Mouse (Mus musculus) heart, postnatal 0 days (tissue): ENCODE data around the gene Glo1. TPM values are rescaled to one million over a fixed set of nuclear protein-coding genes. Genes with fewer than 3 reads are reported as not detected.

ENCODE experiments used
- ATAC-seq: fragments of 200-750 bp; cut with Nextera tagmentation; 2 replicates; pipeline ENCODE4 v1.8.0; 2017; ENCODE audit warnings: low read depth, moderate number of reproducible peaks, moderate library complexity; ENCODE audit not compliant: insufficient read depth
- DNase-seq: peaks from one replicate; pipeline ENCODE4 v3.0.0-alpha.2; 2016; ENCODE audit warnings: low spot score
- H3K27ac ChIP-seq: fragments of 300-500 bp; sonication (generic); 2 replicates; pipeline ENCODE4 v1.5.1; 2014; ENCODE audit warnings: low read depth, mild to moderate bottlenecking
- H3K27me3 ChIP-seq: fragments of 300-500 bp; sonication (generic); 2 replicates; pipeline ENCODE4 v1.6.1; 2014; ENCODE audit warnings: low read length, mixed read lengths; ENCODE audit not compliant: control insufficient read depth, insufficient read depth
- H3K36me3 ChIP-seq: fragments of 300-500 bp; sonication (generic); replicated peaks from 2 replicates; pipeline ENCODE4 v1.6.1; 2014; ENCODE audit warnings: low read length, mixed read lengths; ENCODE audit not compliant: control insufficient read depth, insufficient read depth
- H3K4me1 ChIP-seq: fragments of 300-500 bp; sonication (generic); 2 replicates; pipeline ENCODE4 v1.6.1; 2014; ENCODE audit warnings: antibody characterized with exemption; ENCODE audit not compliant: control insufficient read depth, insufficient read depth
- H3K4me2 ChIP-seq: fragments of 300-500 bp; sonication (generic); 2 replicates; pipeline ENCODE4 v1.6.1; 2014; ENCODE audit warnings: low read depth, mild to moderate bottlenecking, low read length, moderate library complexity
- H3K4me3 ChIP-seq: fragments of 300-500 bp; sonication (generic); 2 replicates; pipeline ENCODE4 v1.5.1; 2014; ENCODE audit warnings: low read depth, low read length
- H3K9ac ChIP-seq: fragments of 300-500 bp; sonication (generic); replicated peaks from 2 replicates; pipeline ENCODE4 v1.6.1; 2014; ENCODE audit warnings: low read depth, low read length, mixed read lengths
- H3K9me3 ChIP-seq: fragments of 300-500 bp; sonication (generic); replicated peaks from 2 replicates; pipeline ENCODE4 v1.6.1; 2016; ENCODE audit warnings: low read length; ENCODE audit not compliant: control insufficient read depth
- CTCF ChIP-seq: IDR thresholded peaks from 2 replicates; pipeline ENCODE4 v1.5.1; 2016; ENCODE audit warnings: antibody characterized with exemption, control low read depth, low read depth
- EP300 ChIP-seq: IDR thresholded peaks from 2 replicates; pipeline ENCODE4 v1.6.1; 2016; ENCODE audit warnings: antibody characterized with exemption, low read depth
- WGBS: fragments of 180-500 bp; shearing (Covaris S2); extraction: QIAGEN DNeasy Blood & Tissue Kit; methylation state at CpG from one replicate; pipeline ENCODE4 v1.1.7; 2014; 5-methylcytosine and 5-hydroxymethylcytosine counted together
- polyA plus RNA-seq: library from polyadenylated mRNA; unstranded; fragments of >200 nt; fragmentation: Nextera tagmentation; extraction: Ambion mirVana; gene quantifications from 2 replicates; pipeline ENCODE4 v1.2.1, GENCODE M21; 2015
- total RNA-seq: library from RNA; depleted of rRNA; stranded (reverse); fragments of >200 nt; gene quantifications from 2 replicates; pipeline ENCODE4 v1.2.3, GENCODE M21; 2014; ENCODE audit warnings: low replicate concordance

Gene Glo1
- total and polyA plus RNA-seq, 2 experiments from 2014 or later, result 143 to 184 TPM

DNA sequence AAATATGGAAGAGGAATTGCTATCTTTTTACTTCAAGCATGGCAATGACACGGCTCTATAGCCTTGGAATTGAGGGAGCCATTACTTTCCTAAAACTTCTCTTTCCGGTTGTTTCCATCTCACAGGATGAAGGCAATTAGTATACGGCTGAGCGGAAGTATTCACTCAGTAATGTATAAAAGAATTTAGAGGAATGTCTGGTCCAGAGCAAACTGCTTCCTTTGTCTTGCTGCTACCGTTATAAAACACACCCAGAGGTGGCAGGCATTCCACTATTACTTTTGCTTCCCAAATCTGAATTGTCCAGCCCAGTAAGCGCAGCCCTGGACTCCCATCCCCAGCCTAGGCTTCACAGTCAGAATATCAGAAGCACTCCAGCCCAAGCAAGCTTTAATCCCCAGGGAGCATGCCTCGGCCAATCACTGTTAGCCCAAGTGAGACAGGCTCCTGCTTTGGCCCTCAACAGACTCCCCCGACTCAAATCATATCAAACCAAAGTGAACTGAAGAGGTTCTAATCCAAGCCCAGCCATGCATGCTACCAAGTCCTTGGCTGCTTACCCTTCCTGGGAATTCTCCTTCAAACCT lies 18.7 kb downstream of the Glo1 start:
- Histone ChIP-seq H3K27ac (no peak overlapping the region), H3K27me3 (no peaks in the 10 kb centered on the region), H3K4me1 (peaks cover 29% of the 10 kb centered on the region), H3K9me3 (no peaks in the 10 kb centered on the region), H3K4me2 (no peak overlapping the region), H3K9ac (no peak overlapping the region), H3K36me3 (peaks cover 8% of the 10 kb centered on the region), H3K4me3 (no peak overlapping the region)
- TF ChIP-seq CTCF (no peak), EP300 (no peak)
- 69% methylated on average over 8 of the region's 8 CpGs for WGBS
- ATAC-seq (no peak), DNase-seq (no peak)

DNA sequence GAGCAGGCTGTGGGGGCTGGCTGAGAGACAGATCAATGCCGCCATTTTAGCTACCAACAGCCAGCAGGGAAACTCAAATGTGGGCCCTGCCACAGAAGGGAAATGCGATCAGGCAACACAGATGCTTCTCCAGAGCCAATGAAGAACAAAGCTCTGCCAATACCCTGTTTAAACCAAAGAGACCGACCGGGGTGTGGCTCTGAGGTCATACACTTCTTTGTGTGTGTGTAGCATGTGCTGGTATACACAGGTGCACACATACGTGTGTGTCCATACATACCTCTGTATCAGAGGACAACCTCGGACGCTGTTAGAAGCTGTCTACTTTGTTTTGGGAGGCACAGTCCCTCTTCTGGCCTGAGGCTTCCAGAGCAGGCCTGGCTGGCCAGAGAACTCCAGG lies 19.3 kb downstream of the Glo1 start:
- Histone ChIP-seq H3K27ac (no peak overlapping the region), H3K36me3 (peaks cover 15% of the 10 kb centered on the region), H3K4me2 (no peak overlapping the region), H3K4me1 (peaks cover 29% of the 10 kb centered on the region), H3K9me3 (no peaks in the 10 kb centered on the region), H3K27me3 (no peaks in the 10 kb centered on the region), H3K4me3 (no peak overlapping the region), H3K9ac (no peak overlapping the region)
- WGBS, result 89% methylated on average over 7 of the region's 7 CpGs
- TF ChIP-seq CTCF (no peak), EP300 (no peak)
- ATAC-seq (no peak), DNase-seq (no peak)

DNA sequence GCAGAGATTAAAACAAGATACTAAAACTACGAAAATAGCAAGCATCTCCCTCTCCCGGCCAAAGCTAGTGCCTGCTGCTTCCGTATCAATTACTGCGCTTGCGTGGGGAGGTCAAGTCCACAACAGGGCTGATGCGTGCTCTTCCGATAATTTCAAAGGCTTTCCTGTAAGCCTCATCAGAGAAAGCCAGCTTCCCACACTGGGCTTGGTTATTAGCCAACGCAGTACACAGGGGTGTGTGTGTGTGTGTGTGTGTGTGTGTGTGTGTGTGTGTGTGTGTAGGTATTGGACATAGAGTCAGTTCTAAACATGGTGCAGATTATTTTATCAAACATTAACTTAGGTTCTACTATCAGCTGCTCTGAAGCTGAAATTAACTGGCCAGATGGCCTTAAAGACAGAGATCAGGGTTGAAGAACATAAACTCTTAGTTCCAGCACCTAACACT lies 20.0 kb downstream of the Glo1 start:
- no peaks in the 10 kb centered on the region for H3K27me3 ChIP-seq

DNA sequence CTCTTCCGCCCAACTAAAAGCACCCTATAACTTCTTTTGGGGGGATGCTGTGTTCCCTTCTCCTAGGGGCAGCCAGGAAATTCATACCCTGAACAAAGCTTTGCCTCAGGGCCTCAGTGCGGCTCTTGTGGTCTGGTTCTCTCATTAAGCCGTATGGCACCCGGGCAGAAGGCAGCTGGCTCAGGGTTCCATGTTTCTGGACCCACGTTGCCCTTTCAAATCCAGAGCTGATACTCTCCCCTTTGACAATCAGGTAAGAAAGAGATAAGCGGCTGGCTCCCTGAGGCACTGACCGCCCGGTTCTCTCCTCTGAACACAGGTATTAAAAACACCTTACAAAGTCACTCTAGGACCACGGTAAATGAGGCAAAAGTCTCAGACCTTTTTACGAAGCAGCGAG lies 20.5 kb downstream of the Glo1 start:
- no peak overlapping the region for H3K4me3 ChIP-seq
- H3K9me3 ChIP-seq, result no peaks in the 10 kb centered on the region
- 87% methylated on average over 11 of the region's 11 CpGs for WGBS
- H3K36me3 ChIP-seq, result peaks cover 24% of the 10 kb centered on the region
- peaks cover 24% of the 10 kb centered on the region for H3K4me1 ChIP-seq
- H3K27me3 ChIP-seq, result no peaks in the 10 kb centered on the region
- H3K9ac ChIP-seq, result no peak overlapping the region
- no peak for TF ChIP-seq EP300
- TF ChIP-seq CTCF, result no peak
- no peak overlapping the region for H3K4me2 ChIP-seq
- DNase-seq (no peak), ATAC-seq (no peak)
- no peak overlapping the region for H3K27ac ChIP-seq

More for the DNA sequence above, 20.0 kb downstream of the Glo1 start:
- Histone ChIP-seq H3K27ac (no peak overlapping the region), H3K9ac (no peak overlapping the region), H3K4me2 (no peak overlapping the region), H3K4me1 (peaks cover 29% of the 10 kb centered on the region), H3K36me3 (peaks cover 22% of the 10 kb centered on the region), H3K4me3 (no peak overlapping the region), H3K9me3 (no peaks in the 10 kb centered on the region)
- WGBS, result 81% methylated on average over 8 of the region's 8 CpGs
- ATAC-seq (no peak), DNase-seq (no peak)
- TF ChIP-seq EP300 (no peak), CTCF (no peak)

DNA sequence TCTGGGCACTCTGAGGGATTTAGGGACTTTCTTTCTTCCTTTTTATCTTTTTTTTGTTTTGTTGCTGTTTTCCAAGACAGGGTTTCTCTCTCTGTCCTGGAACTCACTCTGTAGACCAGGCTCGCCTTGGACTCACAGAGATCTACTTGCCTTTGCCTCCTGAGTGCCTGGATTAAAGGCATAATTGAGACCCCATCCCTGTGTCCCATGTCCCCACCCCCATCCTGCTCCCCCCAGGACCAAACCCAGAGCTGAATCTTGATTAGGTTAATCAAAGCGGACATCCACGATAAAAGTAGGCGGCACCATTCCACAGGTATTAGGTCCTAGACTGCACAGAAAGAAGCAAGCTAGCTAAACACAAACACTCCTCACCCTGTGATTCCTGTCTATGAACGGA lies 21.7 kb downstream of the Glo1 start:
- Histone ChIP-seq H3K9ac (no peak overlapping the region), H3K4me2 (no peak overlapping the region), H3K4me3 (no peak overlapping the region), H3K9me3 (no peaks in the 10 kb centered on the region), H3K27ac (no peak overlapping the region), H3K4me1 (peaks cover 18% of the 10 kb centered on the region; the same call in 1 of the 2 replicates), H3K27me3 (no peaks in the 10 kb centered on the region), H3K36me3 (peaks cover 28% of the 10 kb centered on the region)
- WGBS, result 92% methylated on average over 5 of the region's 5 CpGs
- TF ChIP-seq EP300 (no peak), CTCF (no peak)
- ATAC-seq (no peak), DNase-seq (no peak)

DNA sequence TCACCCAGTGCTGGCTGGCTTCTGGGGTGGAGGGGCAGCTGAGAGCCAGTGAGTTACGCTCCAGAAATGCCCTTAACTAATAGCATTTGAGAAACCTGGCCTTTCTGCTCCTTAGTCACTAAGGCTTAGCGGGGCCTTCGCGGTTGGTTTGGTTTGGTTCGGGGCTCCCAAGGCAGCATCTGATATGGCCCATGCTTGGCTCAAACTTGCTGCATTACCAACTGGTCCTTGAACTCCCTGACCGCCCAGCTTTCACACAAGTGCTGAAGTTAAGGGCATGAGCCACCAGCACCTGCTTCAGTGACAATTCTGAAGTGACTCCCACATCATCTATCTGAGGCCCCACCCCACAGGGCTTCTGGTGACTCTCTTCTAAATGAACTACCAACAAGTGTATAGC lies 22.4 kb downstream of the Glo1 start:
- ATAC-seq (no peak), DNase-seq (no peak)
- TF ChIP-seq CTCF (no peak), EP300 (no peak)
- H3K27me3 ChIP-seq, result no peaks in the 10 kb centered on the region
- WGBS, result 92% methylated on average over 6 of the region's 6 CpGs
- H3K4me3 ChIP-seq, result no peak overlapping the region
- H3K4me1 ChIP-seq, result peaks cover 11% of the 10 kb centered on the region; the same call in 1 of the 2 replicates
- H3K36me3 ChIP-seq, result peaks cover 32% of the 10 kb centered on the region
- H3K9ac ChIP-seq, result no peak overlapping the region
- no peak overlapping the region for H3K27ac ChIP-seq
- H3K4me2 ChIP-seq, result no peak overlapping the region
- no peaks in the 10 kb centered on the region for H3K9me3 ChIP-seq
